Mouse (Mus musculus) kidney, postnatal 14 days (tissue): ENCODE results near the gene Usp3.

Source experiments
- DNase-seq: peaks from one replicate; pipeline ENCODE4 v3.0.0; 2022; ENCODE audit warnings: mixed read lengths

The Usp3 gene

GRCm38 (mm10) chr9:66603907-66604306 is 11.0 kb upstream of the Usp3 start:
- no peak for DNase-seq

- no peak for DNase-seq
Observed at GRCm38 (mm10) chr9:66601006-66601405, 8.1 kb upstream of the Usp3 start.

DNA sequence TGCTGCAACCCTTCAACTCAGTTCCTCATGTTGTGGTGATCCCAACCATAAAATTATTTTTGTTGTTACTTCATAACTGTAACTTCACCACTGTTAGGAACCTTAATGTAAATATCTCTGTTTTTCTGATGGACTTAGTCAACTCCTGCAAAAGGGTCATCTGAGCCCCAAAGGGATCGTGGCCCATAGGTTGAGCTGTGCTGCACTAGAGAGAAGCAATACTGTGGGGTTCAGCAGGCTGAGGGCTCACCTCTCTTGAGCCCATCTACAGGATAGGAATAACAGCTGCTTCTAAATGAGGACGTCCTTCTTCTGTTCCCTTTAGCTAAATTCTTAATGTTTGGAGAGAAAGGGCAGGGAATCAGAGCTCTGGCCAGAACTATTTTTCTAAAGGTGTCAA is 7.6 kb upstream of the Usp3 start:
- DNase-seq, result no peak

GRCm38 (mm10) chr9:66599577-66599976 is 6.6 kb upstream of the Usp3 start:
- DNase-seq, result peak; percentile 44

DNA sequence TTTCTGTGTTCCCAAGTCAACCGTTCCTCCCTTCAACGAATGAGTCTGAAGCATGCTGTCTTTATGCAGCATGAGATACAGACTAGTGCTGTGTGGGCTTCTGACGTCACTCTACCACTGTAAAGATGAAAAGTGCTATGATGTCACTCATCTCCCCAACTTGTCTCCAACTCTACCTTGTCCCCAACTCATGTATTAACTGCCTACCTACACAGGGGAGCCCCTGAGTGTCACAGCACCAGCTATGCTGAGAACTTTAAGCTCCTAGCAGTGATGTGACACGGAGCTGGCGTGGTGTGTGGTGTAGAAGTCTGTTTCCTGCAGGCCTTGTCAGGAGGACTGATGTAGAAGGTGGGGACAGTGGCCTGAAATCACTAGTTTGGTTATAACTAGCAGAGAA is 5.7 kb upstream of the Usp3 start:
- no peak for DNase-seq

GRCm38 (mm10) chr9:66597480-66598215 is 4.7 kb upstream of the Usp3 start:
- DNase-seq, result no peak

DNA sequence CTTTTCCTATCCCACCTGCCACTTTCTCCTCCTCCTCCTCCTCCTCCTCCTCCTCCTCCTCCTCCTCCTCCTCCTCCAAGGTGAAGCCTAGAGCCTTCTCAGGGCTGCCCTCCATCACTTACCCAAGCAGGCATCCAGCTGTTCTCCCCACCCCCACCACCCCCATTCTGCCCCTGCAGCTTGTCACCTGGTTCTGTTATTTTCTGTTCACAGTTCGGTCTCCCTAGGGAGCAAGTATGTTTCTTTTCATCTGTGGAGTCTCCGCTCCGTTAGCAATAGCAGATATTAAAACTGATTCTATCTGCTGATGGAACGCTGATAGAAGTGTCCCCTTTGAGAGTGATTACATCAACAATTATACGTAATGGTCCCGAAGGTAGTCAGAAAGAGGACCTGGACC is 4.1 kb upstream of the Usp3 start:
- DNase-seq, result no peak

- DNase-seq, result peak; percentile 75
Observed at GRCm38 (mm10) chr9:66595722-66596675, 3.1 kb upstream of the Usp3 start.

DNA sequence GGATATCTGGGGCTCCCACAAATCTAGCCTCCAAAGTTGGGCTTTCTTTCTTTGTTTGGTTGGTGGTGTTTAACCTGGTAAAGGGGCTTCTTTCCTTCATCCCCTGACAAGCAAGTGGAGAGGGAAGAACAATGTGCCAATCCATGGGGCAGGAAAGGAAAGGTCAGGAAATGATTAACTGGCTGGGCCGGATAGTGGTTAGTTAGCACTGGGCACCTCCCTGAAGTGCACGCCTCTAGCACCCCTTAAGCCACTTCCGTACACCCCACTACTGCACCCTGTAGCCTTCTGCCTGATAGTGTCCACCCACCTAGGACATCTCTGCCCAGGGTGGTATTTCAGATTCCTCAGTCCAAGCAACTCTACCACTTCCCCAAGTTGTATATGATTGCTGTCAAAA is 1.1 kb upstream of the Usp3 start:
- DNase-seq, result peak; percentile 80

- DNase-seq, result no peak
Observed at GRCm38 (mm10) chr9:66593613-66593969, 649 bp upstream of the Usp3 start.

- DNase-seq, result peak; percentile 63
Observed at GRCm38 (mm10) chr9:66591851-66592645, 894 bp downstream of the Usp3 start.

DNA sequence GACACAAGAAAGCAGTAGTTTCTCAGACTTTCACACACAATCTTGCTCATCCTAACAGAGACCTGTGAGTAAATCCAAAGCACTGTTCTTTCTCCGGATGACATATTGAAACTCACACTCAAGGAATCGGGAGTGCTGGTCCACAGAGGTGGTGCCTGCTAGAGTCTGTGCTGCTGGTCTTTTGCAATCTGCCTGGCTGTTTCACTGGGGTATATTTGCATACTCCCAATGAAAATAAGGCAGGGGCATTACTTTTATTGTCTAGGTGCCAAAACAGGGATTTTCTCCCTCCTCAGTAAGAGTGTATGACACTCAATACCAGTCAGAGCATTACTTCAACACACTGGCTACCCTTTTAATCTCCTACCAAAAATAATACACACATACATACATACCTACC is 2.9 kb downstream of the Usp3 start:
- no peak for DNase-seq

DNA sequence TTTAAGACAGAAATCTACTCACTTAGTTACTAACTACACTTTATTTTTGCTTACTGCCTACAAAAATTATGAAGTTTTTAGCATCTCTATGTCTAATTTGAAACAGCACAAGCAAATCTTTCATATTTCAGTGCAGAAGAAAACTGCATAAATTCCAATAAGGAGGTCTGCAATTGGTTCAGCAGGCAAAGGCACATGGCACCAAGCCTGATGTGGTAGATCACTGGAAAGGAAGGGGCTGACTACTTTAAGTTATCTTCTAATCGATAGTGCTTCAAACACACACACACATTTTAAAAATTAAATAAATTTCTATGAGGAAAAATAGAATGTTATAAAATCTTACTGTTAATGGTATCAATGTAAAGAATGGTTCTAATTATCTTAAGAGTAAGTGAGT is 5.9 kb downstream of the Usp3 start:
- DNase-seq, result no peak

DNA sequence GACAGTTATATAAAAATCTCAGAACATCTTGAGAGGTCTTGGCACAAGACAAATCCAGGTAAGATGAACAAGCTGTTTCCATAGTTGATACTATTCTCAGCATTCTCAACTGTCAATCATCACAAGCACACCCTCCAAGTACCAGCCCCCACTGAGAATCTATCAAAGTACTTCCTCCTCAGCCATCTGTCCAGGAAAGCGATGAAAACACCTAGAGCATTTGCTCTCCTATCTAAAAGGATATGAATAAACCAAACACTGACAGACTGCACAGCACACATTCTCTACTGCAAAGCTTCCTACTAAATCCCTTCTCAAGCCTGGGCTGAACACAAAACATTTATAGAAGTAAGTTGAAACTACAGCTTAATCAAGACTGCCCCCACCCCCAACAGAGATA is 6.4 kb downstream of the Usp3 start:
- no peak for DNase-seq

GRCm38 (mm10) chr9:66585191-66585590 is 7.8 kb downstream of the Usp3 start:
- DNase-seq, result no peak

DNA sequence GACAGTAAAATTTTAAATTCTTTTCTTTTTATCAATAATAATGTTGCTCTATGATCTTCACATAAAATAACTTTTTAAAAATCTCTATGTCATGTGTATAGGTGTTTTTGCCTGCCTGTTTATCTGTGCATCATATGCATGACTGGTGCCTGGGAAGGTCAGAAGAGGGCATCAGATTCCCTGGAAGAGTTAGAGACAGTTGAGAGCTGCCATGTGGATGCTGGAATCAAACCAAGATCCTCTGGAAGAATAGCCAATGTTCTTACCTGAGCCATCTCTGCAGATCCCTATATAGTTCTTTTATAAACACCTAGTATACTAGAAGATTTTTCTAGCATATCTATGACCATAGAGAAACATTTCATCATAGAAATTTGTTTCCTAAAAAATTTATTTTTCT is 8.8 kb downstream of the Usp3 start:
- DNase-seq, result no peak

- DNase-seq, result no peak
Observed at GRCm38 (mm10) chr9:66583244-66583643, 9.7 kb downstream of the Usp3 start.

DNA sequence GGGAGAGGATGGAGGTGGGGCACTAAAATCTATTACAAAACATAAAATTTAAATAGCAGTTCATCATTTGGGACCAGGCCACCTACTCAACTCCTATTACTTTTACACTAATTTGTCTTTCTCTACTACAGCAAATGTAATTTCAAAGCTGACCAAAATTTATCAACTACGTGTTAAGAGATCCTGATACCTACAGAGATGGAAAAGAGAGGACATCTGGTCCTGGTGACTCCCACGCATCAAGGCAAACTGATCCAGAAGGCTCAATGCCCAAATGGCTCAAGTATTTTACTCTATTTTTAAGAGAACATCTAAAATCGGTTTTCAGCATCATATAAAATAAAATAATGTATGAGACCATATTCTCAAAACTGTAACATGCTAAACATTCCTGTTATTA is 11.2 kb downstream of the Usp3 start:
- DNase-seq, result no peak

DNA sequence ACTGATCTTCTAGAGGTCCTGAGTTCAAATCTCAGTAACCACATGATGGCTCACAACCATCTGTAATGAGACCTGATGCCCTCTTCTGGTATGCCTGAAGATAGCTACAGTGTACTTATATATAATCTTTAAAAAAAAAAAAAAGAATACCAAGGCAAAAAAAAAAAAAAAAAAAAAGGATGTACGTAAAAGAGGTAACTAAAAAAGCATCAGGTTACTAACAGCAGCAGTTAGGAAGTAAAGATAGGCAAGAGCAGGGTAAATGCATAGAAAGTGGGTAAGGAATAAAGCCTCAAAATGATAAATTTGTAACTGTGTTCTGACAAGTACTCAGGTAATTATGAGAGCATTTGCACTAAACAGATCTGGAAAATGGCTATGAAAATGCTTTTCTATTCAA is 12.2 kb downstream of the Usp3 start:
- no peak for DNase-seq

GRCm38 (mm10) chr9:66575878-66576238 is 17.1 kb downstream of the Usp3 start:
- DNase-seq, result no peak

DNA sequence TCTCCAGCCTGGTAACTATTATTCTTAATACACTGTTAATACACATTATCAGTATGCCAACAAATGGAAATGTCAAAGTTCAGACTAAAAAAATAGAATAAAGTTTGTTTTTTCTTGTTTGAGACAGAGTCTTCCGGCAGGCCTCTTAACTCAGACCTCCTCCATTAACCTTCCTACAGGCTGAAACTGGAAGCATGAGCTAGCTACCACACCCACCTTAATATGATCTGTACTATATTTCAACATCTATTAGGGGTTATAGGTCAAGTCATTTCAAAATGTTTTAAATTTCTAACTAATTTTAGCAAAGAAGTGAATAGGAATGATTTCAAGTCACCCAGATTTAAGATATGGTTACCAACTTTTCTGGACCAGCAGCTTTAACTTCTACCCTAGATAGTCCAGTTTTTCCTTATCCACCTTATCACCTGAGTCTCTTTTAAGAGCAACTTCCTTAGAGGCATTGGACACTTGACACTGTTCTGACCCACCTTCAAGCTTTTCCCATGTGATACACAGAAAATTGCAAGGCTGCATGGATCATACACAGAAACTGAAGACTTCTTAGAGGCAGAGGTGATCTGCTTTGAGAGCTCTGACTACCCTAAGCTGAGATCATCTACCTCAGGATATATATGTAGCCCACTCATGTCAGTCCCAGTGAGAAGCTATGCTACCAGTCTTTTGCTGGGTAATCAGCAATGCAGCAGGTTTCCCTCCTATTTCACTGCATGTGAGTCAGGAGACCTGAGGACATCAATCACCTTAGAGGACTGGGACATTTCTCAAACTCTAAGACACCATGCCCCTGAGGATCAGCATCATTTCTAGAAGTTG is 17.7 kb downstream of the Usp3 start:
- no peak for DNase-seq

- no peak for DNase-seq
Observed at GRCm38 (mm10) chr9:66571986-66572700, 20.8 kb downstream of the Usp3 start.
